Mouse (Mus musculus): ENCODE data around the gene Hist1h1a. TPM values are rescaled to one million over a fixed set of nuclear protein-coding genes. Genes with fewer than 3 reads are reported as not detected.
"Not testable (repeated sequence)": the region's sequence is repeated elsewhere in the genome, so short reads cannot be mapped to it uniquely, and the experiment has no call there.

Gene Hist1h1a
- polyA plus RNA-seq, 1 experiment from 2014 or later, result 3.2 TPM

GRCm38 (mm10) chr13:23746201-23747080 is 17.0 kb upstream of the Hist1h1a start, which contains the start of gene Hist1h2bb:
Hist1h2bb (plus strand) TSS chr13:23746734.
- DNase-seq (ENCODE audit: low spot score), result peak; percentile 98
- H3K9me3 ChIP-seq (ENCODE audit: control insufficient read depth, low read length); H3K36me3 ChIP-seq (ENCODE audit: control insufficient read depth, insufficient read depth, low read length); H3K27me3 ChIP-seq (replicated peaks; ENCODE audit: control insufficient read depth, insufficient read depth, low read length): not testable (repeated sequence)
- Histone ChIP-seq H3K4me2 (ENCODE audit: low read depth, low read length) (peak within 1 kb of the TSS; percentile 84), H3K9ac (ENCODE audit: low read depth, low read length) (peak within 1 kb of the TSS; percentile 72), H3K4me1 (ENCODE audit: control insufficient read depth, insufficient read depth, low read length) (peaks cover 10% of the 10 kb centered on the region), H3K27ac (replicated peaks; ENCODE audit: low read depth, low read length) (peak within 1 kb of the TSS; percentile 100), H3K4me3 (ENCODE audit: low read depth, low read length) (peak within 1 kb of the TSS; percentile 47)
- ATAC-seq (ENCODE audit: low read depth), result peak; percentile 91
- WGBS, result under 1% methylated on average over 30 of the region's 58 CpGs

GRCm38 (mm10) chr13:23747081-23747891 is 16.2 kb upstream of the Hist1h1a start:
- peak overlapping the region; percentile 47 for H3K4me3 ChIP-seq (ENCODE audit: low read depth, low read length)
- no peaks in the 10 kb centered on the region for H3K27me3 ChIP-seq (replicated peaks; ENCODE audit: control insufficient read depth, insufficient read depth, low read length)
- ATAC-seq (ENCODE audit: low read depth) (no peak), DNase-seq (ENCODE audit: low spot score) (no peak)
- peak overlapping the region; percentile 84 for H3K4me2 ChIP-seq (ENCODE audit: low read depth, low read length)
- peak overlapping the region; percentile 61 for H3K9ac ChIP-seq (ENCODE audit: low read depth, low read length)
- H3K27ac ChIP-seq (replicated peaks; ENCODE audit: low read depth, low read length), result peak overlapping the region; percentile 100
- WGBS, result 5% methylated on average over 7 of the region's 13 CpGs
- H3K9me3 ChIP-seq (ENCODE audit: control insufficient read depth, low read length), result no peaks in the 10 kb centered on the region
- H3K36me3 ChIP-seq (ENCODE audit: control insufficient read depth, insufficient read depth, low read length), result no peaks in the 10 kb centered on the region
- H3K4me1 ChIP-seq (ENCODE audit: control insufficient read depth, insufficient read depth, low read length), result peaks cover 10% of the 10 kb centered on the region

- WGBS, result 2% methylated on average over 4 of the region's 4 CpGs
- Histone ChIP-seq H3K4me3 (ENCODE audit: low read depth, low read length) (peak overlapping the region; percentile 47), H3K36me3 (ENCODE audit: control insufficient read depth, insufficient read depth, low read length) (no peaks in the 10 kb centered on the region), H3K27me3 (replicated peaks; ENCODE audit: control insufficient read depth, insufficient read depth, low read length) (no peaks in the 10 kb centered on the region), H3K9ac (ENCODE audit: low read depth, low read length) (peak overlapping the region; percentile 61; the same call in 1 of the 2 replicates), H3K4me2 (ENCODE audit: low read depth, low read length) (peak overlapping the region; percentile 84), H3K27ac (replicated peaks; ENCODE audit: low read depth, low read length) (peak overlapping the region; percentile 100), H3K9me3 (ENCODE audit: control insufficient read depth, low read length) (no peaks in the 10 kb centered on the region), H3K4me1 (ENCODE audit: control insufficient read depth, insufficient read depth, low read length) (peaks cover 12% of the 10 kb centered on the region)
- ATAC-seq (ENCODE audit: low read depth) (no peak), DNase-seq (ENCODE audit: low spot score) (no peak)
These were observed 15.6 kb upstream of the Hist1h1a start for GRCm38 (mm10) chr13:23747892-23748288.

GRCm38 (mm10) chr13:23749563-23750121 is 13.8 kb upstream of the Hist1h1a start:
- H3K27ac ChIP-seq (replicated peaks; ENCODE audit: low read depth, low read length), result peak overlapping the region; percentile 95
- no peaks in the 10 kb centered on the region for H3K27me3 ChIP-seq (replicated peaks; ENCODE audit: control insufficient read depth, insufficient read depth, low read length)
- no peak overlapping the region for H3K9ac ChIP-seq (ENCODE audit: low read depth, low read length)
- peaks cover 10% of the 10 kb centered on the region for H3K4me1 ChIP-seq (ENCODE audit: control insufficient read depth, insufficient read depth, low read length)
- H3K36me3 ChIP-seq (ENCODE audit: control insufficient read depth, insufficient read depth, low read length), result no peaks in the 10 kb centered on the region
- 95% methylated on average over 5 of the region's 5 CpGs for WGBS
- ATAC-seq (ENCODE audit: low read depth) (no peak), DNase-seq (ENCODE audit: low spot score) (no peak)
- no peak overlapping the region for H3K4me2 ChIP-seq (ENCODE audit: low read depth, low read length)
- H3K4me3 ChIP-seq (ENCODE audit: low read depth, low read length), result no peak overlapping the region
- no peaks in the 10 kb centered on the region for H3K9me3 ChIP-seq (ENCODE audit: control insufficient read depth, low read length)

GRCm38 (mm10) chr13:23750839-23751477 is 12.5 kb upstream of the Hist1h1a start, which contains the start of gene Hist1h2ab:
Hist1h2ab (plus strand) TSS chr13:23751126.
- peak; percentile 93 for DNase-seq (ENCODE audit: low spot score)
- H3K9ac ChIP-seq (ENCODE audit: low read depth, low read length), result peak within 1 kb of the TSS; percentile 73

GRCm38 (mm10) chr13:23751478-23751956 is 11.9 kb upstream of the Hist1h1a start:
- peak overlapping the region; percentile 44 for H3K4me3 ChIP-seq (ENCODE audit: low read depth, low read length)
- no peaks in the 10 kb centered on the region for H3K36me3 ChIP-seq (ENCODE audit: control insufficient read depth, insufficient read depth, low read length)
- DNase-seq (ENCODE audit: low spot score) (no peak), ATAC-seq (ENCODE audit: low read depth) (no peak)
- peak overlapping the region; percentile 73 for H3K9ac ChIP-seq (ENCODE audit: low read depth, low read length)
- H3K9me3 ChIP-seq (ENCODE audit: control insufficient read depth, low read length), result no peaks in the 10 kb centered on the region
- H3K27ac ChIP-seq (replicated peaks; ENCODE audit: low read depth, low read length), result peak overlapping the region; percentile 95
- peaks cover 10% of the 10 kb centered on the region for H3K4me1 ChIP-seq (ENCODE audit: control insufficient read depth, insufficient read depth, low read length)
- WGBS, result 1% methylated on average over 11 of the region's 11 CpGs
- H3K4me2 ChIP-seq (ENCODE audit: low read depth, low read length), result peak overlapping the region; percentile 63
- H3K27me3 ChIP-seq (replicated peaks; ENCODE audit: control insufficient read depth, insufficient read depth, low read length), result no peaks in the 10 kb centered on the region

More at GRCm38 (mm10) chr13:23750839-23751477, 12.5 kb upstream of the Hist1h1a start, which contains the start of gene Hist1h2ab:
- ATAC-seq (ENCODE audit: low read depth), result peak; percentile 38
- Histone ChIP-seq H3K4me2 (ENCODE audit: low read depth, low read length) (peak within 1 kb of the TSS; percentile 63), H3K27ac (replicated peaks; ENCODE audit: low read depth, low read length) (peak within 1 kb of the TSS; percentile 95), H3K4me3 (ENCODE audit: low read depth, low read length) (peak within 1 kb of the TSS; percentile 44)
- not testable (repeated sequence) for H3K27me3 ChIP-seq (replicated peaks; ENCODE audit: control insufficient read depth, insufficient read depth, low read length); H3K9me3 ChIP-seq (ENCODE audit: control insufficient read depth, low read length); H3K36me3 ChIP-seq (ENCODE audit: control insufficient read depth, insufficient read depth, low read length); H3K4me1 ChIP-seq (ENCODE audit: control insufficient read depth, insufficient read depth, low read length)
- WGBS, result 1% methylated on average over 25 of the region's 47 CpGs

- Histone ChIP-seq H3K4me2 (ENCODE audit: low read depth, low read length) (peak within 1 kb of the TSS; percentile 63), H3K27ac (replicated peaks; ENCODE audit: low read depth, low read length) (peak within 1 kb of the TSS; percentile 95), H3K9ac (ENCODE audit: low read depth, low read length) (peak within 1 kb of the TSS; percentile 73), H3K4me3 (ENCODE audit: low read depth, low read length) (peak within 1 kb of the TSS; percentile 44)
- peak; percentile 99 for DNase-seq (ENCODE audit: low spot score)
- ATAC-seq (ENCODE audit: low read depth), result peak; percentile 88
- not testable (repeated sequence) for H3K36me3 ChIP-seq (ENCODE audit: control insufficient read depth, insufficient read depth, low read length); H3K27me3 ChIP-seq (replicated peaks; ENCODE audit: control insufficient read depth, insufficient read depth, low read length); H3K4me1 ChIP-seq (ENCODE audit: control insufficient read depth, insufficient read depth, low read length); H3K9me3 ChIP-seq (ENCODE audit: control insufficient read depth, low read length)
- under 1% methylated on average over 13 of the region's 47 CpGs for WGBS
These were observed 11.3 kb upstream of the Hist1h1a start, which contains the start of gene Hist1h3b for GRCm38 (mm10) chr13:23752067-23752741. Hist1h3b (plus strand) TSS chr13:23752267.
